Mouse (Mus musculus): Measurements from ENCODE around the gene Zmynd8. TPM values are rescaled to one million over a fixed set of nuclear protein-coding genes. Genes with fewer than 3 reads are reported as not detected.
A peak's percentile ranks its signal among the peaks of the same experiment; 100 is the strongest.

Gene Zmynd8
- polyA plus RNA-seq, 1 experiment from 2014 or later = 60.0 TPM

- Histone ChIP-seq H3K27ac (peak overlapping the region; percentile 93), H3K9me3 (no peaks in the 10 kb centered on the region), H3K4me3 (peak overlapping the region; percentile 34), H3K4me1 (replicated peaks) (peaks cover 77% of the 10 kb centered on the region), H3K36me3 (peaks cover 60% of the 10 kb centered on the region), H3K27me3 (ENCODE audit: insufficient read depth, poor library complexity, severe bottlenecking) (no peaks in the 10 kb centered on the region)
- DNase-seq (ENCODE audit: low spot score) = peak; percentile 74
- WGBS = 29% methylated on average over 13 of the region's 13 CpGs
Observed at GRCm38 (mm10) chr2:165874461-165875339, 24.1 kb downstream of the Zmynd8 start.

- no peak for DNase-seq (ENCODE audit: low spot score)
- H3K4me3 ChIP-seq = no peak overlapping the region
- peaks cover 77% of the 10 kb centered on the region for H3K4me1 ChIP-seq (replicated peaks)
- peaks cover 68% of the 10 kb centered on the region for H3K36me3 ChIP-seq
- 76% methylated on average over 3 of the region's 3 CpGs for WGBS
- H3K27me3 ChIP-seq (ENCODE audit: insufficient read depth, poor library complexity, severe bottlenecking) = no peaks in the 10 kb centered on the region
- H3K27ac ChIP-seq = peak overlapping the region; percentile 93
- no peaks in the 10 kb centered on the region for H3K9me3 ChIP-seq
Observed at GRCm38 (mm10) chr2:165873777-165874176, 25.0 kb downstream of the Zmynd8 start.

GRCm38 (mm10) chr2:165873196-165873595 lies 25.6 kb downstream of the Zmynd8 start:
- no peak for DNase-seq (ENCODE audit: low spot score)
- WGBS = 83% methylated on average over 7 of the region's 7 CpGs
- Histone ChIP-seq H3K9me3 (no peaks in the 10 kb centered on the region), H3K27ac (peak overlapping the region; percentile 93; the same call in 1 of the 2 replicates), H3K27me3 (ENCODE audit: insufficient read depth, poor library complexity, severe bottlenecking) (no peaks in the 10 kb centered on the region), H3K4me1 (replicated peaks) (peaks cover 77% of the 10 kb centered on the region), H3K4me3 (no peak overlapping the region), H3K36me3 (peaks cover 71% of the 10 kb centered on the region)

DNA sequence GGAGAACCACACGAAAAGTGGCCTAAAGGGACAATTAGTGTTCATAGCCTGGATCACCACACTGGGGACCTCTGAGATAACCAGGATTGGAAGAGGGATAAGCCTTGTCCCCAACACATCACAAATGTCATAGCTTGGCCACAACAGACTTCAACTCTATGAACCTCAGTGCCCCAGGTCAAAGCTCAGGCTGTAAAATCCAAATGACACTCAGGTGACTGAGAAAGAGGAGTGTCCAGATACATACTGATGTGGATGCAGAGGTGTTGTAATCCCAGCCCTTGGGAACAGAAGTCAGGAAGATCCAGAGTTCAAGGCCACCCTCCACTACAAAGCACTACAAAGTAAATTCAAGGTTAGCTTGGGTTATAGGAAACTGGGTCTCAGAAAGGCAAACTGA lies 29.6 kb downstream of the Zmynd8 start:
- Histone ChIP-seq H3K9me3 (no peaks in the 10 kb centered on the region), H3K4me1 (replicated peaks) (peaks cover 70% of the 10 kb centered on the region), H3K4me3 (no peak overlapping the region), H3K27ac (peak overlapping the region; percentile 83), H3K36me3 (peaks cover 69% of the 10 kb centered on the region), H3K27me3 (ENCODE audit: insufficient read depth, poor library complexity, severe bottlenecking) (no peaks in the 10 kb centered on the region)
- 93% methylated on average over 1 of the region's 1 CpGs for WGBS
- DNase-seq (ENCODE audit: low spot score) = no peak

DNA sequence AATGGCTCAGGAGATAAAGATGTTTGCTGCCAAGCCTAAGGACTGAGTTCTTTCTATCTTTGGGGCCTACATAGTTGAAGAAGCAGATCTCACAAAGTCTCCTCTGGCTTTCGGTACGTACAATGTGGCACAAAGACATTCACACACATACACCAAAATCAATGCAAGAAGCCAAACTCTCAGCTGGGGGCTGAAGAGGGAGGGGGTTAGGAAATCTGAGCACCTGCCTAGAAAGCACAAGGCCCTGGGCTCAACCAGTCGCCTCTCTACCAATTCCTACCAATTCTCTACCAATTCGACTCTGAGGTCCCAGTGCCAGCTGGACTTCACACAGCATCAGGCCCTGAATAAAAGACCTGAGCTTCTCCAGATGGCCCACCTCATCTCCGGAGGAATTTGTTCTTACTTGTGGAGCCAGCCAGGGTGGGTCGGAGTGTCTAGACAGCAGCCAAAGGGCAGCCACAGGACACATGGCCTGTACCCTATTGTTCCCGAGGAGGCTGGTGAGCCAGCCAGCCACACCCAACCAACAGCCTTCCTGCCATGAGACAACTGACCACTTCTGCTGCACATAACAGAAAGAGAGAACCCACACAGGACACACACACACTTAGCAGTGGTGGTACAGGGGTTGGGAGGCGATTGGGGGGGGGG lies 30.2 kb downstream of the Zmynd8 start:
- 70% methylated on average over 8 of the region's 8 CpGs for WGBS
- H3K36me3 ChIP-seq = peaks cover 69% of the 10 kb centered on the region
- H3K9me3 ChIP-seq = no peaks in the 10 kb centered on the region
- DNase-seq (ENCODE audit: low spot score) = peak; percentile 34
- peaks cover 70% of the 10 kb centered on the region for H3K4me1 ChIP-seq (replicated peaks)
- peak overlapping the region; percentile 83 for H3K27ac ChIP-seq
- no peaks in the 10 kb centered on the region for H3K27me3 ChIP-seq (ENCODE audit: insufficient read depth, poor library complexity, severe bottlenecking)
- H3K4me3 ChIP-seq = no peak overlapping the region

- H3K4me3 ChIP-seq = no peak overlapping the region
- peaks cover 70% of the 10 kb centered on the region for H3K4me1 ChIP-seq (replicated peaks)
- no peak for DNase-seq (ENCODE audit: low spot score)
- H3K27me3 ChIP-seq (ENCODE audit: insufficient read depth, poor library complexity, severe bottlenecking) = no peaks in the 10 kb centered on the region
- peak overlapping the region; percentile 82 for H3K27ac ChIP-seq
- H3K36me3 ChIP-seq = peaks cover 63% of the 10 kb centered on the region
- H3K9me3 ChIP-seq = no peaks in the 10 kb centered on the region
- 87% methylated on average over 9 of the region's 9 CpGs for WGBS
Observed at GRCm38 (mm10) chr2:165867549-165867948, 31.3 kb downstream of the Zmynd8 start.

GRCm38 (mm10) chr2:165866951-165867387 lies 31.8 kb downstream of the Zmynd8 start:
- Histone ChIP-seq H3K4me3 (no peak overlapping the region), H3K9me3 (no peaks in the 10 kb centered on the region), H3K27me3 (ENCODE audit: insufficient read depth, poor library complexity, severe bottlenecking) (no peaks in the 10 kb centered on the region), H3K36me3 (peaks cover 63% of the 10 kb centered on the region), H3K27ac (peak overlapping the region; percentile 82), H3K4me1 (replicated peaks) (peaks cover 74% of the 10 kb centered on the region)
- 63% methylated on average over 12 of the region's 12 CpGs for WGBS
- DNase-seq (ENCODE audit: low spot score) = no peak

- H3K27ac ChIP-seq = peak overlapping the region; percentile 82
- 62% methylated on average over 8 of the region's 8 CpGs for WGBS
- no peaks in the 10 kb centered on the region for H3K9me3 ChIP-seq
- H3K36me3 ChIP-seq = peaks cover 63% of the 10 kb centered on the region
- H3K4me3 ChIP-seq = no peak overlapping the region
- H3K27me3 ChIP-seq (ENCODE audit: insufficient read depth, poor library complexity, severe bottlenecking) = no peaks in the 10 kb centered on the region
- DNase-seq (ENCODE audit: low spot score) = no peak
- H3K4me1 ChIP-seq (replicated peaks) = peaks cover 79% of the 10 kb centered on the region
Observed at GRCm38 (mm10) chr2:165866412-165866811, 32.4 kb downstream of the Zmynd8 start.

- Histone ChIP-seq H3K4me1 (replicated peaks) (peaks cover 81% of the 10 kb centered on the region), H3K36me3 (peaks cover 64% of the 10 kb centered on the region), H3K4me3 (no peak overlapping the region), H3K27me3 (ENCODE audit: insufficient read depth, poor library complexity, severe bottlenecking) (no peaks in the 10 kb centered on the region), H3K9me3 (no peaks in the 10 kb centered on the region), H3K27ac (peak overlapping the region; percentile 64; the same call in 1 of the 2 replicates)
- 80% methylated on average over 3 of the region's 3 CpGs for WGBS
- no peak for DNase-seq (ENCODE audit: low spot score)
Observed at GRCm38 (mm10) chr2:165864769-165865168, 34.0 kb downstream of the Zmynd8 start.

DNA sequence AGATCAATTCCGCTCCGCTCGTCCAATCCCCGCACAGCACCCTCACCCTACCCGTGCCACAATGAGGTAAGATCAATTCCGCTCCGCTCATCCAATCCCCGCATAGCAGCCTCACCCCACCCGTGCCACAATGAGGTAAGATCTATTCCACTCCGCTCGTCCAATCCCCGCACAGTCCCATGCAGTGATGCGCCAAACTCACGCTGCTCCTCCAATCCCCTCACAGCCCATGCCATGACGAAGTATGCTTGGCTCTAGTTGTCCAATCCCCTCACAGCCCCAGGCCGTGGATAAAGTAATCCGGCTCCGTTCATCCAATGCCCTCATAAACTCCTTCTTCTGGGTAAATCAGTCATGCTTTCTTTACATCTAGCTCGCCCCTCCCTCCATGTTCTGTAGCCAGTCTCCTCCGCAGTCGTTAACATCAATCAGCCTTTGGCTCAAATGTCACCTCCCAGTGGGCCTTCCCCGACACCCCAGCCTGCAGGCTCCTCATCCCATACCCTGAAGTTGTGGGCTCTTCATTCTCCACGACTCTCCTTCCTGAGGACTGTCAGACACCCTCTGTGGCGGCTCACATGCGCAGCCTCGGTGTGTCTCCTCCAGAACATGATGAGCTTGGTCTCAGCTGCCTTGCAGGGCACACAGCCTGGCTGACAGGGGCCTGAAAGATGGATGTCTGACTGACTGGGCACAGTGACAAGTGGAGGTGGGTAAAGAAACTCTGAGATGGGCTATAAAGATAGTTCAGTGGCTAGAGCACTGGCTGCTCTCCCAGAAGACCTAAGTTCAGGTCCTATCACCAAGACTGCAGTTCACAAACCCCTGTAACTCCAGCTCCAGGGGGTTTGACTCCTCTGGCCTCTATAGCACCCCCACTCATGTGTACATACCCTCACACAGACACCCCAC lies 36.9 kb downstream of the Zmynd8 start:
- DNase-seq (ENCODE audit: low spot score) = no peak
- no peaks in the 10 kb centered on the region for H3K27me3 ChIP-seq (ENCODE audit: insufficient read depth, poor library complexity, severe bottlenecking)
- no peak overlapping the region for H3K4me3 ChIP-seq
- H3K27ac ChIP-seq = peak overlapping the region; percentile 62; the same call in 1 of the 2 replicates
- H3K36me3 ChIP-seq = peaks cover 47% of the 10 kb centered on the region
- H3K4me1 ChIP-seq (replicated peaks) = peaks cover 81% of the 10 kb centered on the region
- 82% methylated on average over 26 of the region's 26 CpGs for WGBS
- no peaks in the 10 kb centered on the region for H3K9me3 ChIP-seq

DNA sequence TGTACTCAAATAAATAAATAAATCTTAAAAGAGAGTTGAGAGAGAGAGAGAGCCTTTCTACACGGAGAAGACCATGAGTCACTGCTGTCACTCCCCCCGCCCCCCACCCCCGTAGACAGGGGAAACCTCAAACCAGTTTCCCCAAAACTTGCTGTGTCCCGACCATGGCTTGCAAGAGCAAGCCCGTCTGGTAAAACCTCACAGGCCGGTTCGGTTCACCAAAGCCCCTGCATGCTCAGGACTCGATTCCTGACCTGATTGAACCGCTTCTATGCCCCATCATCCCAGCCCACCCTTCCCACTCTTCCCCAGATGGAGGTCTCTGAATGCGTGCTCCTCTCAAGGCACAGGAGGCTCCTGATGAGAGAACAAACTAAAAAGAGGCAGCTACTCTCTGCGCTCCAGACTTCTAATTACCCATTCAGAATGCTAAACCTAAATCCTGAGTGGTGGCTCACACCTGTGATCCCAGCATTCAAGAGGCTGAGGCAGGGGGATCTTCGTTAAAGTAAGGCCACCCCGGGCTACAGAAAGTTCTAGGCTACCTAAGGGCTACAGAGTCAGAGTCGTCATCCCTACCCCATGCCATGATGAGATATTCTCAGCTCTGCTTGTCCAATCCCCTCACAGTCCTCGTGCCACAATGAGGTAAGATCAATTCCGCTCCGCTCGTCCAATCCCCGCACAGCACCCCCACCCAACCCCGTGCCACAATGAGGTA lies 37.7 kb downstream of the Zmynd8 start:
- WGBS = 95% methylated on average over 20 of the region's 20 CpGs
- Histone ChIP-seq H3K4me3 (no peak overlapping the region), H3K27me3 (ENCODE audit: insufficient read depth, poor library complexity, severe bottlenecking) (no peaks in the 10 kb centered on the region), H3K4me1 (replicated peaks) (peaks cover 81% of the 10 kb centered on the region), H3K36me3 (peaks cover 47% of the 10 kb centered on the region), H3K27ac (peak overlapping the region; percentile 62; the same call in 1 of the 2 replicates), H3K9me3 (no peaks in the 10 kb centered on the region)
- no peak for DNase-seq (ENCODE audit: low spot score)

- H3K9me3 ChIP-seq = no peaks in the 10 kb centered on the region
- H3K4me1 ChIP-seq (replicated peaks) = peaks cover 86% of the 10 kb centered on the region
- no peak overlapping the region for H3K4me3 ChIP-seq
- peaks cover 46% of the 10 kb centered on the region for H3K36me3 ChIP-seq
- DNase-seq (ENCODE audit: low spot score) = no peak
- peak overlapping the region; percentile 41; the same call in 1 of the 2 replicates for H3K27ac ChIP-seq
- WGBS = 94% methylated on average over 6 of the region's 6 CpGs
- H3K27me3 ChIP-seq (ENCODE audit: insufficient read depth, poor library complexity, severe bottlenecking) = no peaks in the 10 kb centered on the region
Observed at GRCm38 (mm10) chr2:165860447-165860846, 38.4 kb downstream of the Zmynd8 start.
